Mouse (Mus musculus): ENCODE measurements at regions not wholly inside any gene's neighbourhood (a gene's known extent, or its start where the extent isn't known, plus 50 kb on each side); places are given as distances from the start of the nearest gene placed in this dataset.

DNA sequence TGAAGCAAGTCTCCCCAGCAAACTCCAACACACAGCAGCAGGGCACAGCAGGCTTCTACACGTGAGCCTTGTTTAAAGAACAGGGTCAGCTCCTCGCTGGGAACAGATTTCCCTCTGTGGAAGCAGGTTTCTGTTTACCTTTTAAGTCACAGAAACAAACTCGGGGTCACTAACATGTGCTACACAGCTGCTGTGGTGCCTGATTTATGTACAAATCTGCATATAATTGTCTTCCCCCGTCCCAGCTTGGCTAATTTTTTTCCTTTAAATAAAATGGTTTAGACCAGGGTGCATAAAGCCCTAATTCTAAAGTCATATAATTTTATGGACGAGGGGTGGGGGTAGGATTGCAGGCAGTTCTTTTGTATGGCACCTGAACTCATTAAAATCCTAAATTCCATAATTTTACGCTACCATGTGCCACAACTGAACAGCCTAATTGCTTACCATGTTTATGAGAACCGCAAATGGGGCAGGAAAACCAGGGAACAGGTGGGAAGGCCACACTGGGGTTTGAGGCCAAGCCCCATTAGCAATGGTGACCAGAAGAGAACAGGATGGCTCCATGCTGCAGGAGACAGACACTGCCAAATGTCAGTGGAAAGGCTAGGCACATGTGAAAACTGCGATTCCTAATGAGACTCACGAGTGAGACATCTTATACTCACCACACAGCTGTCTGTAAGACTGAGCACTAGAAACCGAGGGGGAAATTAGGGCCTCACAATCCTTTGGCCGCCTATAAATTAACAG lies 258.8 kb upstream of the Clint1 start:
- Histone ChIP-seq H3K4me1 (peaks cover 14% of the 10 kb centered on the region), H3K27me3 (no peaks in the 10 kb centered on the region), H3K36me3 (no peaks in the 10 kb centered on the region), H3K27ac (replicated peaks) (no peak overlapping the region), H3K9me3 (no peaks in the 10 kb centered on the region), H3K4me2 (replicated peaks) (no peak overlapping the region), H3K4me3 (no peak overlapping the region), H3K9ac (replicated peaks) (no peak overlapping the region)
- 46% methylated on average over 11 of the region's 11 CpGs for WGBS
- no peak; the same call in 1 of the 2 replicates for ATAC-seq (replicated peaks)

DNA sequence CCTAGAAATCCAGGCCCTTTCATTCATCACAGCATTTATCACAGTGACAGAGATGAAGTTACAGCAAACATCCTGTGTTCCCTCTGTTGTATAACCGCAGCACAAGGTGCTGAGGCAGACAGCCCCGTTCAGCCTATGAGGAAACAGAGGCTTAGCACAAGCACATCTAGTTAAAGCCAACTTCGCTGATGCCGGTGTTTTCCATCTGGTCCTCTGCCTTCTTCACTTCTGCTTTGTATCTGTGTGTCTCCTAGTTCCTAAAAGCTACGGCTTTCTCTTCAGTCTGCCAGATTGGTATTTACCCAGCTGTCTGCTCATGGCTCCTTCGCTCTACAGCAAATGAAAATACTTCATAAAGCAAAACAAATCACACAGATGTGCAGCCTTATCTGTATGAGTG lies 256.5 kb upstream of the Clint1 start:
- 81% methylated on average over 6 of the region's 6 CpGs for WGBS
- no peak for ATAC-seq (replicated peaks)

GRCm38 (mm10) chr11:45621824-45622223 lies 230.0 kb upstream of the Clint1 start:
- Histone ChIP-seq H3K36me3 (no peaks in the 10 kb centered on the region), H3K9me3 (no peaks in the 10 kb centered on the region), H3K4me1 (no peaks in the 10 kb centered on the region), H3K4me3 (no peak overlapping the region), H3K27me3 (no peaks in the 10 kb centered on the region), H3K4me2 (replicated peaks) (no peak overlapping the region), H3K9ac (replicated peaks) (no peak overlapping the region), H3K27ac (replicated peaks) (no peak overlapping the region)
- no peak for ATAC-seq (replicated peaks)
- WGBS: 93% methylated on average over 2 of the region's 2 CpGs

More for the DNA sequence above, 256.5 kb upstream of the Clint1 start:
- H3K4me3 ChIP-seq: no peak overlapping the region
- H3K36me3 ChIP-seq: no peaks in the 10 kb centered on the region
- no peak overlapping the region for H3K27ac ChIP-seq (replicated peaks)
- peaks cover 14% of the 10 kb centered on the region for H3K4me1 ChIP-seq
- H3K9me3 ChIP-seq: no peaks in the 10 kb centered on the region
- H3K4me2 ChIP-seq (replicated peaks): no peak overlapping the region
- no peak overlapping the region for H3K9ac ChIP-seq (replicated peaks)
- H3K27me3 ChIP-seq: no peaks in the 10 kb centered on the region

DNA sequence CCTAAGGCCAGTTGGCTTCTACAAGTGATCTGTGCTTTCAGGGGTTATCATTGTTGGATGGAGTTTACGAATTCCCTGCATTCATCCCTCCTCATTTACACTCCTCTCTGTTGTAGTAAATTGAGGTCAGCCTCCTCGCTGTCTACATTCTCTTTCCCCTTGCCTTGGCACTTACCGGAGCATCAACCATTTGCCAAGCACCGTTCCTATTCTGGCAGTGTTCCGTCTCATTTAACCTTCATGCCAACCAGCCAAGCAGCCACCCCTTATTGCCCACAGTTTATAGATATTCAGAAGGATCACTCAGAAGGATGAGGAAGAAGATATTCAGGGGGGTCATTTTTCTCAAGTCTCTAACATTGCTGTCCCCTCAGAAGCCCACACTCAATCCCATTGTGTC lies 229.2 kb upstream of the Clint1 start:
- no peaks in the 10 kb centered on the region for H3K27me3 ChIP-seq
- H3K4me1 ChIP-seq: no peaks in the 10 kb centered on the region
- 78% methylated on average over 5 of the region's 5 CpGs for WGBS
- no peak overlapping the region for H3K4me3 ChIP-seq
- H3K36me3 ChIP-seq: no peaks in the 10 kb centered on the region
- H3K4me2 ChIP-seq (replicated peaks): no peak overlapping the region
- no peak overlapping the region for H3K9ac ChIP-seq (replicated peaks)
- no peak overlapping the region for H3K27ac ChIP-seq (replicated peaks)
- no peak for ATAC-seq (replicated peaks)
- no peaks in the 10 kb centered on the region for H3K9me3 ChIP-seq

DNA sequence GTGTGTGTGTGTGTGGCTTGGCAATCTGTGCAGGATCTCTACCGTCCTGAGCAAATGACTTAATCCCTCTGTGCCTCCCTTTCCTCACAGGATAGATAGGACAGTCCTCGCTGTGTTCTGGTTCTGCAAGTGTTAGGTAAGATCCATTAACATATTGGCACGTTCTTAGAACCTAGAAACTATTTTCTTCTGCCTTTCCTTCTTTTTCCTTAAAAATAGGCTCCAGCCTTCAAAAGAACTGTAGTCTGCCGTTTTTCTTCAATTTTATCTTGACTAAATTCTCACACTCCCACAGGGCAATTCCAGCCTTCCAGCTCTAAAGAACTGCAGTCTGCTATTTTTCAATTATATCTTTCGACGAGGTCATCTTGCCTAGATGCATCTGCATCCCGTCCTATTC lies 227.6 kb upstream of the Clint1 start:
- 77% methylated on average over 7 of the region's 7 CpGs for WGBS
- no peak overlapping the region for H3K27ac ChIP-seq (replicated peaks)
- no peak overlapping the region for H3K4me3 ChIP-seq
- ATAC-seq (replicated peaks): no peak
- H3K27me3 ChIP-seq: no peaks in the 10 kb centered on the region
- no peaks in the 10 kb centered on the region for H3K9me3 ChIP-seq
- H3K9ac ChIP-seq (replicated peaks): no peak overlapping the region
- H3K4me2 ChIP-seq (replicated peaks): no peak overlapping the region
- no peaks in the 10 kb centered on the region for H3K36me3 ChIP-seq
- no peaks in the 10 kb centered on the region for H3K4me1 ChIP-seq

DNA sequence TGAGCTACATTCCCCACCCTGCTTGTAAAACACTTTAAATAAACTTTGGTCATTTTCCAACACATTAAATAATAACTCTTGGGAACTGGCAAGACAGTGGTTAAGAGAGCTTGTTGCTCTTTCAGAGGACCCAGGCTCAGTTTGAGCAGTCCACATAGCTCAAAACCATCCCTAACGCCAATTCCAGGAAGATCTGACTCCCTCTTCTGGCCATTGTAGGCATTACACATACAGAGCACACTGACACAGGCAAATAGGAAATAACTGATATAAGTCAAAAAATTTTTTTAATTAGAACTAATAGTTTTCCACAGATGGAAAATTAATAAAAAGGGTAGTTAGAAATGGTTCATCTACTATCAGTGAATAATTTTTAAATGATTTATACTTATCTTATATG lies 222.6 kb upstream of the Clint1 start:
- Histone ChIP-seq H3K4me2 (replicated peaks) (no peak overlapping the region), H3K36me3 (no peaks in the 10 kb centered on the region), H3K9me3 (no peaks in the 10 kb centered on the region), H3K4me1 (no peaks in the 10 kb centered on the region), H3K4me3 (no peak overlapping the region), H3K27ac (replicated peaks) (no peak overlapping the region), H3K27me3 (no peaks in the 10 kb centered on the region), H3K9ac (replicated peaks) (no peak overlapping the region)
- ATAC-seq (replicated peaks): no peak
- 26% methylated on average over 1 of the region's 1 CpGs for WGBS

DNA sequence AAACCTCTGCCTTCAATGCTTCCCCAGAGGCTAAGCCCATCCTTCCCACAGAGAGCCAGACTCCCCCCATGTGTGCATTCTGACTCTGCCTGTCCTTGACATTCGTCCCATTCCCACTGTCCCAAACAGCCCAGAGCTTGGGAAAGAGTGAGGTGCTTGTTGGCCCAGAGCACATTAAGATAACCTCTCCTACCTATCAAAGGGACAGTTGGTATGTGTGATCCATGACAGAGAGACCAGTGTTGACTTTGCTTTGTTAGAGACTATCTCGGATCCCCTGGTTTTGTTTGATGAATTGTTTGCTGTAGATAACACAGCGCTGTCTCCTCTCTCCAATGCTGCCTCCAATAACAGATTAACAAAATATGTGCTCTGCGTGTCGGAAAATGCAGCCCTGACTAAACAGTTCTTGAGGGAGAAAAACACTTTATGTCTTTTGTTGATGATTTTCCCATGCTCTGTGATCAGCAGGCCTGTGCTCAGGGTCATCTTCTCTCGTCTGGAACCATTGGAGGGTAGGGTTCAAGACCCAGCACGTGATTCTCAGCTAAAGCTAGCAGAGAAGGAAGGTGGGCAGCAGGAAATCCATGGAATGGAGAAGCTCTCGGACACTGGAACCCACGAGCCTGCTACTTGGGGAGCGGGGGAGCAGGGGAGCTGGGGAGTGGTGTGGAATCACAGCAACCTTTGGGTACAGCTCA lies 217.2 kb upstream of the Clint1 start:
- no peak for ATAC-seq (replicated peaks)
- Histone ChIP-seq H3K27me3 (no peaks in the 10 kb centered on the region), H3K9ac (replicated peaks) (no peak overlapping the region), H3K27ac (replicated peaks) (no peak overlapping the region), H3K4me3 (no peak overlapping the region), H3K9me3 (no peaks in the 10 kb centered on the region), H3K36me3 (no peaks in the 10 kb centered on the region), H3K4me1 (0 out of 2 replicates have a peak, but pooled peaks cover 6% of the 10 kb centered on the region), H3K4me2 (replicated peaks) (no peak overlapping the region)
- 86% methylated on average over 10 of the region's 10 CpGs for WGBS

GRCm38 (mm10) chr11:45635896-45636295 lies 216.0 kb upstream of the Clint1 start:
- no peak for ATAC-seq (replicated peaks)
- WGBS: 89% methylated on average over 4 of the region's 4 CpGs
- Histone ChIP-seq H3K36me3 (no peaks in the 10 kb centered on the region), H3K4me2 (replicated peaks) (no peak overlapping the region), H3K9ac (replicated peaks) (no peak overlapping the region), H3K4me1 (0 out of 2 replicates have a peak, but pooled peaks cover 6% of the 10 kb centered on the region), H3K9me3 (no peaks in the 10 kb centered on the region), H3K27me3 (no peaks in the 10 kb centered on the region), H3K4me3 (no peak overlapping the region), H3K27ac (replicated peaks) (no peak overlapping the region)

DNA sequence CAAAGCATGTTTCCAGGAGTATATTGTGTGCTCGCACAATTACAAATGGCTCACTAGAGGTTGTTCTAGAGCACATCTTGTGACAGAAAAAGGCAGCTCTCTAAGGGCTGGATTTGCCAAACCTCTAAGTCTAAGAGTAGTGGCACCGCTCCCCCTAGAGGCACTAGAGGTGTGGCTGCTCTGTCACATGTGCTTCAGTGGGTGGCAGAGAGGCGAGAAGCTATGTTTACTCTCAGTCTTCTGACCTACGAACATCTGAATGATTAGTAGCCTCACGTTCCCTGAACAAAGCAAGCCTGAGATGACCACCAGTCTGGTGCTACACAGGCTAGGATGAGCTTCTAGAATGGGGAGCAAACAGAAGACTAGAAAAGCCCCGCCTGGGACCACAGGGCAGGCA lies 212.6 kb upstream of the Clint1 start:
- ATAC-seq (replicated peaks): no peak
- 90% methylated on average over 6 of the region's 6 CpGs for WGBS
- Histone ChIP-seq H3K36me3 (no peaks in the 10 kb centered on the region), H3K4me3 (no peak overlapping the region), H3K9ac (replicated peaks) (no peak overlapping the region), H3K4me2 (replicated peaks) (no peak overlapping the region), H3K4me1 (peaks cover 6% of the 10 kb centered on the region; the same call in 1 of the 2 replicates), H3K9me3 (no peaks in the 10 kb centered on the region), H3K27ac (replicated peaks) (no peak overlapping the region), H3K27me3 (no peaks in the 10 kb centered on the region)

DNA sequence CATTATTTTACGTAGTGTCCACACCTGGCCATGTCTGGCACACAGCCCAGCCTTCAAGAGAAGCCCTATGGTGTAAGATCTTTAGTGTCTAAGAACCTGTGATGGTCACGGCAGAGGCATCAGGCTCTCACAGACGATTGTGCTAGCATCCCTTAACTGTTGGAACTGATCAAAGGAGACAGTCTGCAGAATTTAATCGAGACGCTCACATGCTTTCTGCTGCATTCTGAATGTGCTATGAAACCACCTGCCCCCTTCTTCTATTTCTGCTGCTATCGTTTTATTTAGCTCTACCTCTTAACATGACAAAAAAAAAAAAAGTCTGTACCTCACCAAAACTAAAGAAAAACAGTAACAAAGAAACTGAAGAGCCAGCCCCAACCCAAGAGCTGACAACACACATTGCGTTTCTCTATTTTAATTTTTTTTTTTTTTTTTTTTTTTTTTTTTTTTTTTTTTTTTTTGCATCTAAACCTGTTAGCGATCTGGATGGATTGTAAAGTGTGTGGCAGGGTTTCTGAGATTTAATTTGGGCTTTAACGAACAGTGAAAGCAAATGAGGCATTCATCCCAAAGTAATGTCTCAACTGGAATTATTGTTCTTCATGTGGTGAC lies 209.6 kb upstream of the Clint1 start:
- WGBS: 59% methylated on average over 9 of the region's 9 CpGs
- no peak for ATAC-seq (replicated peaks)
- no peaks in the 10 kb centered on the region for H3K27me3 ChIP-seq
- no peak overlapping the region for H3K4me3 ChIP-seq
- no peak overlapping the region for H3K27ac ChIP-seq (replicated peaks)
- H3K9me3 ChIP-seq: no peaks in the 10 kb centered on the region
- no peak overlapping the region for H3K9ac ChIP-seq (replicated peaks)
- no peak overlapping the region for H3K4me2 ChIP-seq (replicated peaks)
- H3K36me3 ChIP-seq: no peaks in the 10 kb centered on the region
- H3K4me1 ChIP-seq: peaks cover 6% of the 10 kb centered on the region; the same call in 1 of the 2 replicates

GRCm38 (mm10) chr11:45643629-45644325 lies 208.1 kb upstream of the Clint1 start:
- no peaks in the 10 kb centered on the region for H3K36me3 ChIP-seq
- no peaks in the 10 kb centered on the region for H3K9me3 ChIP-seq
- 29% methylated on average over 12 of the region's 12 CpGs for WGBS
- H3K9ac ChIP-seq (replicated peaks): no peak overlapping the region
- no peak overlapping the region for H3K27ac ChIP-seq (replicated peaks)
- no peaks in the 10 kb centered on the region for H3K27me3 ChIP-seq
- no peak overlapping the region for H3K4me2 ChIP-seq (replicated peaks)
- H3K4me1 ChIP-seq: no peaks in the 10 kb centered on the region; the same call in 1 of the 2 replicates
- no peak for ATAC-seq (replicated peaks)
- H3K4me3 ChIP-seq: no peak overlapping the region

DNA sequence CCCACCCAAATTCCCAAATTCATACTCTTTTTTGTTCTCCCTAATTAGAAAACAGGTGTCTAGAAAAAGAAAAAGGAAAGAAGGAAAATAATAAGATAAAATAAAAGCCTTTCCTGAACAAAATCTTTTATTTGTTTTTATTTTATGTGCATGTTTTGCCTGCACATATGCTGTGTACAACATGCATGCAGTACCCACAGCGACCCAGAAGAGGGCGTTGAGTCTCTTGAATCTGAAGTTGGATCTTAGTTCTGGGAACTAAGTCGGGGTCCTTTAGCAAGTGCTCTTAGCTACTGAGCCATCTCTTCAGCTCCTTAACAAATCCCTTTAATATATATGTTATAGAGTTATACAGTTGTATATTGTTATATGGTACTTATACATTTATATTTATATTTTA lies 206.0 kb upstream of the Clint1 start:
- H3K4me1 ChIP-seq: no peaks in the 10 kb centered on the region; the same call in 1 of the 2 replicates
- no peak overlapping the region for H3K4me2 ChIP-seq (replicated peaks)
- no peak for ATAC-seq (replicated peaks)
- no peaks in the 10 kb centered on the region for H3K27me3 ChIP-seq
- no peak overlapping the region for H3K4me3 ChIP-seq
- H3K27ac ChIP-seq (replicated peaks): no peak overlapping the region
- H3K9me3 ChIP-seq: no peaks in the 10 kb centered on the region
- H3K36me3 ChIP-seq: no peaks in the 10 kb centered on the region
- WGBS: 76% methylated on average over 3 of the region's 3 CpGs
- H3K9ac ChIP-seq (replicated peaks): no peak overlapping the region

Measured in forebrain, embryonic 15.5 days (tissue).